Mouse (Mus musculus) testis, adult 2 months (tissue): ENCODE measurements around the gene Fdps.

Source experiments
- CTCF ChIP-seq: fragments of 200-500 bp; IDR thresholded peaks from 2 replicates; pipeline ENCODE4 v1.5.1; 2012; ENCODE audit warnings: low read depth, mild to moderate bottlenecking, inconsistent platforms, low read length, moderate library complexity; ENCODE audit not compliant: control insufficient read depth, insufficient read depth, insufficient replicate concordance
- POLR2A ChIP-seq: fragments of 200-500 bp; IDR thresholded peaks from 2 replicates; pipeline ENCODE4 v1.6.1; 2012; ENCODE audit warnings: low read depth, mild to moderate bottlenecking, inconsistent platforms, low read length, moderate library complexity; ENCODE audit not compliant: control insufficient read depth

DNA sequence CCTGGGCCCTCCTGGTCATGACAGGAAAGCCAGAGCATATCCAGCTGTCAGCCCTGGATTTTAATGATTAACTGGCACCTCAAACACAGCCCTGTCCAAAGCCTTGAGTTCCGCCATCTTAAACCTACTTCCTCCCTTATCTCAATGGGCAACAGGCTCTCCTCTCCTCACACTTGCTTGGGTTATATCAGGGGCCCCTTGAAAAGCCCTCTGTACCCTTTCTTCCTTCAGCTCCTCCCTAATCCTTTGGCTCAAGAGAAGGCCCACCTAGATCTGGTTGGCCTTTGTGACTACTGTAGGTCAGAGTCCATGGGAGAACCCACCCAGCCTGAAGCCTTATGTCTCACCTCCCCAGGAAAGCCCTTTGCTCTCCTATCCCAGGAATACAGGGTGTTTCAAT is 32.0 kb upstream of the Fdps start:
- TF ChIP-seq CTCF (no peak), POLR2A (no peak)
